Mouse (Mus musculus): ENCODE measurements around the gene Ss18l2. TPM values are rescaled to one million over a fixed set of nuclear protein-coding genes. Genes with fewer than 3 reads are reported as not detected.

Gene Ss18l2
- 14.6 TPM for total RNA-seq (2023)

DNA sequence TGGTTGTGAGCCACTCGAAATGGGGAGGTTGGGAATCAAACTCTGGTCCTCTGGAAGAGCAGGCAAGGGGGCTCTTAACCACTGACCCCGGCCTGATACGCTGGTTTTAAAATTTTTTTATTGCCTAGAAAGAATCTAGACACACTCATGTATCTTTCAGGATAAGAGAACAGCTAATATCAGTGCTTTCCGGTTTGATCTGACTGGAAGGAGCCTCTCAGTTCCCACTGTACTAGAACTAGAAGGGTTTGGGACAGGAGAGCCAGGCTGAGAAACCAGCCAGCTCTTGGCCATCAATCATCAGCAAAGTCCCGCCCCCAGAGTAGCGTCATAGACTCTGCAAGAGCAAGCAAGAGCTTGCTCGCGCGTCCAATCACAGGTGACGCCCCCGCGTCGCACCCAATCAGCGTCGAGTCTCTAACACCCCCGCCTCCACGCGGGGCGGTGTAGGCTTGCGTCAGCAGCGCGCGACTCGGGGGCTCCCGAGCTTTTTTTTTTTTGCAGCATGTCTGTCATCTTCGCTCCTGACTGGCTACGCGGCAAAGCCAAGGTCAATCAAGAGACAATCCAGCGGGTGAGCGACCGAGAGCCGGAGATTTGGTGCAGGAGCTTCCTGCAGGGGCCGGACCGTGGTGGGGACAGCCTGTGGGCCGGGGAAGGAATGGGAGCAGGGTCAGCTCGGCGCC lies at the start of gene Ss18l2:
Gene Ss18l2, plus strand, starts transcription at position 432 of the 686 bp plus-strand sequence.

DNA sequence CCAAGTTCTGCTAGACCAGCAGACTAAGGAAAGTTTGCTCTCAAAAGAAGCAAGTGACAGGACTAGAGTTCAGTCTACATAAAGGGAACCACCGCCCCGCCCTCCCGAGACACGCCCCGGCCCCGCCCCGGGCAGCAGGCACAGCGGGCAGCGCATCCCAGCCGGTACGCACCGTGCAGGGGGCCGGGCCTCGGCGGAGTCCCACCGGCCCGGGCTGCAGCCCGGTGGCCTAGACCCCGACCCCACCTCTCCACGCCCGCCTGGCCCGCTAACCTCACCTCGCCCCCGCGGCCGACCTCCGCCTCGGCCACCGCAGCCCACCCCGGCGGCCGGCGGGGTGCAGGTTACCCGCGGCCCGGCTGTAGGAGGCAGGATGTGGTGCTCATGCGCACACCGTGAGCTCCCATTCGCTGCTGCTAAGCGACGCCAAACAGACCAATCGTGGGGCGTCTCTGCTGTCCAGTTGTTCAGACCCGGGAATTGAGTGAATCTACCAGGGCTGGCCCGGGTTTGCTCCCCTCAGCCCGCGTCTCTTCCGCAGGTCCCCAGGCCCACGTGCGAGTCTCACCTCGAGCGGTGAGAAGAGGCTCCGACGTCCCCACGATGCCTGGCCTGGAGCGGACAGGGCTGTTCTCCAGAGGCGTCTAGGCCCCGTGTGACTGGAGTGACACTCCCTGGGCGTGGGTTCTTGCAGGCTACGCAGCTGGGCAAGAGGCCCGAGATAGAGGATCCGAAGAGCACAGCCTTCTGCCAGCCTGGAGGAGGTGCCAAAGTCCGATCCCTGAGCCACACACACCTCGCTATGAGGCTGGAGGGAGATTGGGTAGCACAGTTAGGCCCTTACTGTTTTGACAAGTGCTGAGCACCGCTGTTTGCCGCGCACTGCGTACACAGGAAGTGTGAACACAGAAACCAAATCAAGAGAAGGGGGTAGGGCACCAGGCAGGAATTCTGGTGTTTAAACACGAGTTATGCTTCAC lies 5.2 kb upstream of the Ss18l2 start, which contains the start of gene Sec22c:
Gene Sec22c, minus strand, starts transcription at position 845 of the 980 bp plus-strand sequence.

DNA sequence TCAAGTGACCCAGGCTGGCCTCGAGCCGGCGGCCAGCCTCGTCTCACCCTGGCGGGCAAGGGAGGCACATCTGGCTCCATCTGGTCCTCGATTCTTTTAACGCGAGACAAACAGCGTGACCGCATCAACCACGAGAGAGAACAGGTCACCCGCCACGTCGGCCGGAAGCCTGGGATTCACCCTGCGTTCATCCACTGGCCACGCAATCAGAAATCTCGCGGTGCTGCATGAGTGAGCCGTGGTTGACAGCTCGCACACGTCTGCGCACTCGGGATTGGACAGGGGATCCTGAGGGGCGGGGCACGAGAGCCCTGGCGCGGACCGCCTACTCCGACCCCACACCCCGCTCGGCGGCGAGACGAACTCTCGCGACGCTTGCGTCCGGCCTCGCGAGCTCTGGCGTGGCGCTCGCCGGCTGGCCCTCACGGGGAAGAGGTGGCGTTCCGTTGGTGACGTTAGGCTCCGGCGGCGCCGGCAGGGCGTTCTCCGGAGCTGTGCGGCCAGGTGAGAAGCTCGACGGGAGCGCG lies 8.7 kb downstream of the Ss18l2 start, which contains the start of gene Nktr:
Gene Nktr, plus strand, starts transcription at position 378 of the 527 bp plus-strand sequence.

DNA sequence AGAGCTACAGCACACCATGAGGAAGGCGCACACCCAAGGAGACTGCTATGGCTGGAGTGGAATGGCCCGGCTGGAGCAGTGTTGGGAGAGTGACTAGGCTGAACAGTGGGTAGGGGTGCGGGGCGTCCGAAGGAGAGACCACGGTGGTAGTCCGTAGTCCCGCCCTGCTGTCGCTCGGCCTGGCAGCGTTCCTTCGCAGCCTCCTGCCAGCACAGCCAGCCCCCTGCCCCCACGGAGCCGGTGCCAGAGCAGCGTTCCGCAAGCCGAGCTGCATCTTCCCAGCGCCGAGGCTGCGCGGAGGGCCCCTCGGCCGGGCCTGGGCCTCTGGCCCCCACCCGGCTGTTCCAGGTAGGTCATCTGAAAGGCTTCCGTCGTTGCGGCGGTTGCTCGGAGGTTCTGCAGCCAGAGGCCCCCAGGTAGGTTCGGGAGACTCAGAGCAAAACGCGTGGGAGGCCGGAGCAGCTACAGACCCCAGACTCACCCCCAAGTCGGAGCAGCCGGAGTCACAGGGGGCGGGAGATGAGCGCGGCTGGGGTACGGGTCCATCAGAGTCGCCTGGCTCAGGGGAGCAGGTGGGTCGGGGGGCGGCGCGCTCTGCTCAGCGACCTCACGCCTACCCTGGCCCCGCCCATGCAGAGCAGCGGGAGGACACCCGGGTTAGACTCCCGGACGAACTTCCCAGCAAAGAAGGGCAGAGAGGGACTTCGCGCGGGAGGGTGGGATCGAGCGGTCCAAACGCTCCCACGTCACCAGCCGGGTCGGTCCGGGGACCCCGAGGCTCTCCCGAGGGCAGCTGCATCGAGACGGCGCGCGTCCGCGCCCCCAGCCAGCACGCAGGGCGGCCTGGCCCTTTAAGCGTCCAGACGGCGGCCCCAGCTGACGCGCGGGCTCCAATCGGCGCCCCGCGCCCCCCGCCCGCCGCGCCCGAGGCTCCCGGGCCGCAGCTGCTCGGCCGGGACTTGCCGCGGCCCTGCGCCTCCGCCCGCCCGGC lies 49.3 kb downstream of the Ss18l2 start, which contains the start of gene Zfp651:
Gene Zfp651, plus strand, starts transcription at position 240 of the 991 bp plus-strand sequence.

Other genes starting within 250 kb of the Ss18l2 start
- gene Cck, start 214.6 kb upstream of the Ss18l2 start, total RNA-seq (2023) = not detected
- gene Lyzl4, start 68.2 kb upstream of the Ss18l2 start, total RNA-seq (2023) = not detected
- gene Vipr1, start 67.6 kb upstream of the Ss18l2 start, total RNA-seq (2023) = 123 TPM
- gene Sec22c, start 4.8 kb upstream of the Ss18l2 start, total RNA-seq (2023) = 41.9 TPM
- gene Nktr, start 8.8 kb downstream of the Ss18l2 start, total RNA-seq (2023) = 246 TPM
- gene Zfp651, start 49.0 kb downstream of the Ss18l2 start, total RNA-seq (2023) = 1.3 TPM
- not detected for gene Klhl40, start 67.3 kb downstream of the Ss18l2 start, total RNA-seq (2023)
- gene Hhatl, start 82.2 kb downstream of the Ss18l2 start, total RNA-seq (2023) = not detected
- not detected for gene Ccdc13, start 129.1 kb downstream of the Ss18l2 start, total RNA-seq (2023)
- gene Higd1a, start 148.0 kb downstream of the Ss18l2 start, total RNA-seq (2023) = 29.6 TPM
- gene Ackr2, start 188.0 kb downstream of the Ss18l2 start, total RNA-seq (2023) = 1.4 TPM
- gene Cyp8b1, start 206.0 kb downstream of the Ss18l2 start, total RNA-seq (2023) = not detected
- 0.18 TPM for gene Fam198a, start 240.7 kb downstream of the Ss18l2 start, total RNA-seq (2023)

All from CD4-positive naive resting alpha-beta T cell, adult 57 days (primary cell).